Mouse (Mus musculus): ENCODE results near the gene Epn1.

DNA sequence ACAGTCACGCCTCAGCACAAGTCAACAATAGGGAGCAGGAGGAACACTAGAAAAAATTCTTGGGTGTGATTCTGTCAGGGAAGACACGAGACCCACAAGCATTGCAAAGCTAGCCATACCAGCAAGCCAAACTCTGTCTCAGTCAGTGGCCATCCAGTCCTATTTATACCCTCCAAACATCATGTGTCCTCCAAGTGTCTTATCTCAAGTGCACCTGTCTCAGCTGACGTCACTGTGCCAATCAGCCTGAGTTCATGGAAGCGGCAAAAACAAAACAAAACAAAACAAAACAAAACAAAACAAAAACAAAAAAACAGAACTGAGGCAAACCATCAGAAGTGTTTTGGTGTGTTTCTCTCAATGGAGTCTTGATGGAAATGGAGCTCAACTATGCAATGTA is 28.2 kb downstream of the Epn1 start:
- TF ChIP-seq ZNF384 (IDR thresholded peaks at IDR 0.05; ENCODE audit: low read depth, low read length) (no peak), CHD2 (IDR thresholded peaks at IDR 0.05; ENCODE audit: low read depth, low read length) (no peak)
